Mouse (Mus musculus): ENCODE measurements around the gene Rbfox1. TPM values are rescaled to one million over a fixed set of nuclear protein-coding genes. Genes with fewer than 3 reads are reported as not detected.

The Rbfox1 gene
- polyA plus RNA-seq, 1 experiment from 2014 or later, result 1.9 TPM

DNA sequence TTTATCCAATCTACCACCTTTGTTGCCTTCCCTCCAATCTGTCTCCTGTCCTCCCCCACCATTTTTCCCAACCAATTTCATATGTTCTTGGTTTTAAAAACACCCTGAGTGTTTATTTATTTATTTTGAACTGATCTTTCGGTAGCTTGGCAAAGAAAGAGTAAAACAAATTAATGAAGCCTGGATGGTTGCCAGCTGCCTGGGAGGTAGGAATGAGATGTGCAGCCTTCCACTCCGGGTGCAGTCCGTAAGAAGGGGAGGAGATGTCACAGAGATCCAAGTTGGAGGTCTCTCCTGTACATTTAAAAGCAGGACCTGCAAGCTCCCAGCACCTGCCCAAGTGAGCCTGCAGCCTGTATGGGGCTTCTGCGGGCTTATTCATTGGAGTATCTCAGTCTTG, 899.9 kb downstream of the Rbfox1 start:
- Histone ChIP-seq H3K9ac (ENCODE audit: low read length) (no peak overlapping the region), H3K4me2 (replicated peaks; ENCODE audit: low read depth) (no peak overlapping the region), H3K27ac (replicated peaks) (no peak overlapping the region), H3K36me3 (ENCODE audit: control insufficient read depth, insufficient read depth, low read length) (no peaks in the 10 kb centered on the region), H3K9me3 (ENCODE audit: control insufficient read depth, low read length) (no peaks in the 10 kb centered on the region), H3K4me3 (ENCODE audit: low read depth, low read length) (no peak overlapping the region), H3K27me3 (ENCODE audit: control insufficient read depth, insufficient read depth, low read length) (no peaks in the 10 kb centered on the region), H3K4me1 (replicated peaks; ENCODE audit: control insufficient read depth, insufficient read depth) (no peaks in the 10 kb centered on the region)
- DNase-seq (ENCODE audit: low spot score), result no peak
- ATAC-seq (ENCODE audit: low FRiP score, low TSS enrichment), result no peak
- 49% methylated on average over 4 of the region's 4 CpGs for WGBS
- TF ChIP-seq CTCF (IDR thresholded peaks at IDR 0.05; ENCODE audit: low read depth) (no peak), EP300 (optimal IDR thresholded peaks at IDR 0.05) (no peak)

DNA sequence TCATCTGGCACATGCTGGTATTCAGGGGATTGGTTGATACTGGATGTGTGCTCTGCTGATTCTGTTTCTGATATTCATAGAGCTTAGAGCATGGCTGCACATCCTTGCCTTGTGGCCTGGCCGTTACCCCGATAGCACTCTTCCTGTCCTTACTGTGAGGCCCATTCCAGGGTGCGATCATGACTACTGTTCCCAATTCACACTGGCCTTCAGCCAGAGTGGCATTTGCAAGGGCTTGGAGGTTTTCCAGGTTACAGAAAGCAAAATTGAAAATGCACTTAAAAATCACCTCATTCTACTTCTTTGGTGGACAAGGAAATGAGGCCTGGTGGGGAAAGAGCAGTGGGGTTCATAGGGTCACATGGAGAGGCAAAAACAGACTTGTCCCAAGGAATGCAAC, 906.1 kb downstream of the Rbfox1 start:
- no peaks in the 10 kb centered on the region for H3K4me1 ChIP-seq (replicated peaks; ENCODE audit: control insufficient read depth, insufficient read depth)
- no peak overlapping the region for H3K9ac ChIP-seq (ENCODE audit: low read length)
- DNase-seq (ENCODE audit: low spot score), result no peak
- no peaks in the 10 kb centered on the region for H3K9me3 ChIP-seq (ENCODE audit: control insufficient read depth, low read length)
- no peak overlapping the region for H3K27ac ChIP-seq (replicated peaks)
- H3K4me2 ChIP-seq (replicated peaks; ENCODE audit: low read depth), result no peak overlapping the region
- 75% methylated on average over 3 of the region's 3 CpGs for WGBS
- no peak overlapping the region for H3K4me3 ChIP-seq (ENCODE audit: low read depth, low read length)
- no peaks in the 10 kb centered on the region for H3K36me3 ChIP-seq (ENCODE audit: control insufficient read depth, insufficient read depth, low read length)
- no peaks in the 10 kb centered on the region for H3K27me3 ChIP-seq (ENCODE audit: control insufficient read depth, insufficient read depth, low read length)
- ATAC-seq (ENCODE audit: low FRiP score, low TSS enrichment), result no peak
- TF ChIP-seq EP300 (optimal IDR thresholded peaks at IDR 0.05) (no peak), CTCF (IDR thresholded peaks at IDR 0.05; ENCODE audit: low read depth) (no peak)

DNA sequence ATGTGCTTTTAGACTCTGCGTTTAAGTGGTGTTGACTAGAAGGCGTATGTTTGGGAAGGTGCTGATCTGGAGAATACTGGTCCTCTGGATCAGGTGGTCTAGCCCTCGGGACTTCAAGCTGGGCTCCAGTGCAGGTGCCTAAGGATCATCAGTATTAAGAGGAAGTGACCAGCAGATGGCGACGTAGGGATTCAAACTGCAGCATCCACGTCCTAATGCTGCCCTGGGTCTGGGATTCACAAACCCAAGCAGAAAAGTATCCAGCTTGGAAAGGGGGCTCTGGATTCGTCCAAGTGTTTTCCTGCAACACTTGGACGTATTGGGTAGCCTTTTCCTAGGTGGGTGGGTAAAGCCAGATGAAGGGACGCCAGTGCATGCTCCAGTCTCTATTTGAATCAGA, 906.5 kb downstream of the Rbfox1 start:
- H3K36me3 ChIP-seq (ENCODE audit: control insufficient read depth, insufficient read depth, low read length), result no peaks in the 10 kb centered on the region
- no peak overlapping the region for H3K4me3 ChIP-seq (ENCODE audit: low read depth, low read length)
- no peak overlapping the region for H3K27ac ChIP-seq (replicated peaks)
- H3K9ac ChIP-seq (ENCODE audit: low read length), result no peak overlapping the region
- ATAC-seq (ENCODE audit: low FRiP score, low TSS enrichment) (no peak), DNase-seq (ENCODE audit: low spot score) (peak; percentile 51)
- H3K4me2 ChIP-seq (replicated peaks; ENCODE audit: low read depth), result no peak overlapping the region
- 13% methylated on average over 9 of the region's 9 CpGs for WGBS
- peak; percentile 79 for TF ChIP-seq CTCF (IDR thresholded peaks at IDR 0.05; ENCODE audit: low read depth)
- TF ChIP-seq EP300 (optimal IDR thresholded peaks at IDR 0.05), result no peak
- no peaks in the 10 kb centered on the region for H3K4me1 ChIP-seq (replicated peaks; ENCODE audit: control insufficient read depth, insufficient read depth)
- H3K27me3 ChIP-seq (ENCODE audit: control insufficient read depth, insufficient read depth, low read length), result no peaks in the 10 kb centered on the region
- H3K9me3 ChIP-seq (ENCODE audit: control insufficient read depth, low read length), result no peaks in the 10 kb centered on the region

DNA sequence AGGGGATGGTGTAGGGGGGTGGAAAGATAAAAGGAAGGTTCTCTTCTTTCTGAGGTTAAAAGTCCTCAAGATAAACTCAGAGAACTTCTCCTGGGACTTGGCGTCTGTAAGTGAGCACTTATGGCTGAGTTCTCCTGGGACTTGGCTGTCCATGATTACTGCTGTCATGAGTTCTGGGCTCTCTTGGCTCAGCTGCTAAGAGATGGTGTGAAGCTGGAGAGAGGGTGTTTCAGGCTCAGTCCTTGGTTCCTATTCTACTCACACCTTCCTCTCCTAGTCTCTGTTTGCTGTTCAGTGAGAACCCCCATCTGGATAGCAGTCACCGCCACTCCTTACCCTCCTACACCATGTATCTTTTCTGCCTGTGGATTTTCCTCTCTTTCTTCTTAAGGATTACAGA, 921.1 kb downstream of the Rbfox1 start:
- ATAC-seq (ENCODE audit: low FRiP score, low TSS enrichment) (no peak), DNase-seq (ENCODE audit: low spot score) (no peak)
- no peak for TF ChIP-seq EP300 (optimal IDR thresholded peaks at IDR 0.05)
- TF ChIP-seq CTCF (IDR thresholded peaks at IDR 0.05; ENCODE audit: low read depth), result no peak
- Histone ChIP-seq H3K9me3 (ENCODE audit: control insufficient read depth, low read length) (no peaks in the 10 kb centered on the region), H3K9ac (ENCODE audit: low read length) (no peak overlapping the region), H3K4me1 (replicated peaks; ENCODE audit: control insufficient read depth, insufficient read depth) (no peaks in the 10 kb centered on the region), H3K4me2 (replicated peaks; ENCODE audit: low read depth) (no peak overlapping the region), H3K27ac (replicated peaks) (no peak overlapping the region), H3K27me3 (ENCODE audit: control insufficient read depth, insufficient read depth, low read length) (no peaks in the 10 kb centered on the region), H3K4me3 (ENCODE audit: low read depth, low read length) (no peak overlapping the region), H3K36me3 (ENCODE audit: control insufficient read depth, insufficient read depth, low read length) (no peaks in the 10 kb centered on the region)
- 88% methylated on average over 2 of the region's 2 CpGs for WGBS

DNA sequence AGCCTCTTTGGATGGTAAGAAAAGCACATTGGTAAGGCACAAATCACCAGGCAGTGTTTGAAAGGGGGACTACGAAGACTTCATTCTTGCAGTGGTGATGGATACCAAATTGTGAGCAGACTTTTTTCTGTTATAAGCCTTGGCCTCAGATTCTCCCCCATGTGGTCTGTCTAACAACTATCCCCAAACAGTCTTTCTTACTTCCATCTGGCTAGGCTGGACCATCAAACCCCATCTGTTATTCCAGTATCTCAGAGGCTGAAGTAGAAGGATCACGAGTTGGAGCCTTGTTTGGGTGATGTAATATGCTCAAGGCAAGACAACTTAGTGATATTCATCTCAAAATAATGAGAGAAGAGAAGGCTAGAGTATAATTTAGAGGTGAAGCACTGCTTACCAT, 922.7 kb downstream of the Rbfox1 start:
- no peaks in the 10 kb centered on the region for H3K36me3 ChIP-seq (ENCODE audit: control insufficient read depth, insufficient read depth, low read length)
- DNase-seq (ENCODE audit: low spot score), result no peak
- ATAC-seq (ENCODE audit: low FRiP score, low TSS enrichment), result no peak
- no peak overlapping the region for H3K4me2 ChIP-seq (replicated peaks; ENCODE audit: low read depth)
- no peak overlapping the region for H3K9ac ChIP-seq (ENCODE audit: low read length)
- H3K27me3 ChIP-seq (ENCODE audit: control insufficient read depth, insufficient read depth, low read length), result no peaks in the 10 kb centered on the region
- H3K4me1 ChIP-seq (replicated peaks; ENCODE audit: control insufficient read depth, insufficient read depth), result no peaks in the 10 kb centered on the region
- TF ChIP-seq CTCF (IDR thresholded peaks at IDR 0.05; ENCODE audit: low read depth) (no peak), EP300 (optimal IDR thresholded peaks at IDR 0.05) (no peak)
- no peak overlapping the region for H3K27ac ChIP-seq (replicated peaks)
- WGBS, result 54% methylated on average over 2 of the region's 2 CpGs
- H3K4me3 ChIP-seq (ENCODE audit: low read depth, low read length), result no peak overlapping the region
- H3K9me3 ChIP-seq (ENCODE audit: control insufficient read depth, low read length), result no peaks in the 10 kb centered on the region

DNA sequence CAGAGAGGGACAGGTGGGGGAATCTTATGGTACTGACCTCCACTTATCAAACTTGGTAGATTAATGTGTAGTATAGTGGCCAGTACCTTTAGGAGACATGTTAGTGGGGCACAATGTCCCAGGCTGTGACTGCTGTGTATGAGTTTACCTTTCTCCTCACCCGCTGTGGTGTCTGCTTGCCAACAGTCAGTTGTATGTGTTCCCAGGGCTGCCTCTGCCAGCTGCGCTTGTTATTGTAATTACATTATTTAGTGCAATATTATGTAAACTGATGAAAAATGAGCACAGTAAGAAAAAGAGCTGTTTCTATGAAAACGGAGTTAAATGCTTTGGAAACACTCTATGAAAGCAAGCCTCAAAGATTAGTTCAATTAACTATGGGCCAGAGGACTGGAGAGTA, 928.7 kb downstream of the Rbfox1 start:
- no peak for TF ChIP-seq EP300 (optimal IDR thresholded peaks at IDR 0.05)
- no peak for TF ChIP-seq CTCF (IDR thresholded peaks at IDR 0.05; ENCODE audit: low read depth)
- DNase-seq (ENCODE audit: low spot score) (no peak), ATAC-seq (ENCODE audit: low FRiP score, low TSS enrichment) (no peak)
- WGBS, result 63% methylated on average over 3 of the region's 3 CpGs
- Histone ChIP-seq H3K4me1 (replicated peaks; ENCODE audit: control insufficient read depth, insufficient read depth) (no peaks in the 10 kb centered on the region), H3K9me3 (ENCODE audit: control insufficient read depth, low read length) (no peaks in the 10 kb centered on the region), H3K9ac (ENCODE audit: low read length) (no peak overlapping the region), H3K27ac (replicated peaks) (no peak overlapping the region), H3K4me3 (ENCODE audit: low read depth, low read length) (no peak overlapping the region), H3K4me2 (replicated peaks; ENCODE audit: low read depth) (no peak overlapping the region), H3K36me3 (ENCODE audit: control insufficient read depth, insufficient read depth, low read length) (no peaks in the 10 kb centered on the region), H3K27me3 (ENCODE audit: control insufficient read depth, insufficient read depth, low read length) (no peaks in the 10 kb centered on the region)
